Mouse (Mus musculus) c-Kit-positive CD71-positive TER-119-positive erythroid progenitor cells, embryonic 14.5 days (primary cell): ENCODE results near the gene Itfg2.
"Not testable (repeated sequence)": the region's sequence is repeated elsewhere in the genome, so short reads cannot be mapped to it uniquely, and the experiment has no call there.

ENCODE experiments used
- DNase-seq: peaks from one replicate; pipeline ENCODE4 v3.0.0-alpha.2; 2013; ENCODE audit warnings: low spot score

Itfg2 gene

GRCm38 (mm10) chr6:128381254-128381653 lies 43.5 kb downstream of the Itfg2 start:
- no peak for DNase-seq

- not testable (repeated sequence) for DNase-seq
These were observed 44.0 kb downstream of the Itfg2 start for GRCm38 (mm10) chr6:128380594-128381167.

- DNase-seq = no peak
These were observed 45.1 kb downstream of the Itfg2 start for GRCm38 (mm10) chr6:128379636-128380035.

- DNase-seq = no peak
These were observed 48.2 kb downstream of the Itfg2 start for GRCm38 (mm10) chr6:128376371-128377085.

- no peak for DNase-seq
These were observed 49.5 kb downstream of the Itfg2 start, which contains the start of the genes Tex52 and Gm44596 for GRCm38 (mm10) chr6:128375192-128375591. Tex52 (plus strand) TSS chr6:128375456. Gm44596 (plus strand) TSS chr6:128375503.

GRCm38 (mm10) chr6:128370040-128370439 lies 54.7 kb downstream of the Itfg2 start:
- no peak for DNase-seq

- DNase-seq = no peak
These were observed 58.3 kb downstream of the Itfg2 start for GRCm38 (mm10) chr6:128366466-128366865.

GRCm38 (mm10) chr6:128364721-128365120 lies 60.0 kb downstream of the Itfg2 start:
- DNase-seq = no peak

GRCm38 (mm10) chr6:128363007-128363825 lies 61.5 kb downstream of the Itfg2 start:
- DNase-seq = no peak

- peak; percentile 75 for DNase-seq
These were observed 62.2 kb downstream of the Itfg2 start, which contains the start of the genes Rhno1 and Foxm1 for GRCm38 (mm10) chr6:128362381-128363006. Rhno1 (minus strand) TSS chr6:128362911. Foxm1 (plus strand) TSS chr6:128362967.

- DNase-seq = peak; percentile 33
These were observed 62.8 kb downstream of the Itfg2 start for GRCm38 (mm10) chr6:128361901-128362300.
